Mouse (Mus musculus) brown adipose tissue, adult 24 weeks (tissue): ENCODE data around the gene Fam122a. TPM values are rescaled to one million over a fixed set of nuclear protein-coding genes. Genes with fewer than 3 reads are reported as not detected.

Source experiments
- polyA plus RNA-seq: library from polyadenylated mRNA; stranded (reverse); fragments of >200 nt; gene quantifications from 2 replicates; pipeline ENCODE4 v1.2.4, GENCODE M21; 2012; ENCODE audit not compliant: missing spikeins, insufficient read depth, insufficient read length

The Fam122a gene
- polyA plus RNA-seq, 1 experiment = 23.3 TPM

Other genes starting within 250 kb of the Fam122a start
- 18.6 and 37.2 TPM in 2 replicates for gene Fxn, start 196.8 kb downstream of the Fam122a start, polyA plus RNA-seq
- gene Pip5k1b, start 78.5 kb upstream of the Fam122a start, polyA plus RNA-seq = not detected in 2 replicates
- not detected in 2 replicates for gene Tmem252, start 196.7 kb upstream of the Fam122a start, polyA plus RNA-seq